Mouse (Mus musculus) spleen, postnatal 36 days (tissue): ENCODE results near the gene Tbx6.
A peak's percentile ranks its signal among the peaks of the same experiment; 100 is the strongest.
"Not testable (repeated sequence)": the region's sequence is repeated elsewhere in the genome, so short reads cannot be mapped to it uniquely, and the experiment has no call there.

Experiments
- DNase-seq, 2 experiments: peaks; one replicate each; pipeline ENCODE4 v3.0.0; 2022; ENCODE audit warnings: low spot score in 2 of 2, mixed read lengths in 1 of 2

The Tbx6 gene

GRCm38 (mm10) chr7:126767001-126767400 is 14.3 kb upstream of the Tbx6 start:
- DNase-seq: no peak

- DNase-seq: no peak
These were observed 10.5 kb upstream of the Tbx6 start for GRCm38 (mm10) chr7:126770784-126771183.

- no peak for DNase-seq
These were observed 7.9 kb upstream of the Tbx6 start for GRCm38 (mm10) chr7:126773351-126773750.

- no peak for DNase-seq
These were observed 6.8 kb upstream of the Tbx6 start for GRCm38 (mm10) chr7:126774463-126774862.

- DNase-seq: peak in 1 of 2 experiments; percentile 52
These were observed 5.9 kb upstream of the Tbx6 start for GRCm38 (mm10) chr7:126775185-126775977.

- no peak for DNase-seq
These were observed 5.4 kb upstream of the Tbx6 start for GRCm38 (mm10) chr7:126775978-126776234.

GRCm38 (mm10) chr7:126776598-126777057 is 4.7 kb upstream of the Tbx6 start, which contains the start of gene Ypel3:
Gene Ypel3 (plus strand): TSS chr7:126776955.
- DNase-seq: peak; percentile 97 to 98

GRCm38 (mm10) chr7:126777476-126777875 is 3.8 kb upstream of the Tbx6 start:
- peak in 1 of 2 experiments; percentile 38 for DNase-seq

- no peak for DNase-seq
These were observed 3.1 kb upstream of the Tbx6 start for GRCm38 (mm10) chr7:126778147-126778546.

- DNase-seq: not testable (repeated sequence)
These were observed 2.2 kb upstream of the Tbx6 start for GRCm38 (mm10) chr7:126779101-126779500.

- peak; percentile 79 to 84 for DNase-seq
These were observed 1.0 kb upstream of the Tbx6 start for GRCm38 (mm10) chr7:126779983-126780970.

- no peak for DNase-seq
These were observed 533 bp downstream of the Tbx6 start for GRCm38 (mm10) chr7:126781661-126782370.

GRCm38 (mm10) chr7:126782693-126783092 is 1.4 kb downstream of the Tbx6 start:
- DNase-seq: no peak

- DNase-seq: no peak
These were observed 3.2 kb downstream of the Tbx6 start for GRCm38 (mm10) chr7:126784469-126784868.

- no peak for DNase-seq
These were observed 3.8 kb downstream of the Tbx6 start for GRCm38 (mm10) chr7:126785056-126785455.

- DNase-seq: no peak
These were observed 4.9 kb downstream of the Tbx6 start for GRCm38 (mm10) chr7:126786142-126786541.

GRCm38 (mm10) chr7:126789141-126789540 is 7.9 kb downstream of the Tbx6 start:
- DNase-seq: no peak

GRCm38 (mm10) chr7:126791851-126792720 is 10.8 kb downstream of the Tbx6 start, which contains the start of gene Ppp4c:
Gene Ppp4c (minus strand): TSS chr7:126792496.
- peak; percentile 98 to 99 for DNase-seq

- no peak for DNase-seq
These were observed 11.6 kb downstream of the Tbx6 start for GRCm38 (mm10) chr7:126792721-126793443.
